In the genomic region with DNA sequence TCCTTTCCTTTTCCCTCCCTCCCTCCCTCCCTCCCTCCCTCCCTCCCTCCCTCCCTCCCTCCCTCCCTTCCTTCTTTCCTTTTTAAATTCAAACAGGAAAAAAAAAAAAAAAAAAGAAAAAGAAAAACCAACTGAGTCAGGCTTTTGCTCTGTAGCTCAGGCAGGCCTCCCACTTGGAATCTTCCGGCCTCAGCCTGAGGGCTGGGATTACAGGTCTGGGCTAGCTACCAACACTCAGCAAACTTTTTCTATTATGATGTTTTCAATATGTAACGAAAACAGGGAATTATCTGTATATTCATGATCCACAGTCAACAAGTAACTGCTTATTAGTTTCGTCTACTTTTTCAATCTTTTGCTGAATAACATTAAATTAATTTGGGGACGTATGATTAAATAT, we compare ENCODE assay signal across 27 mouse cellular contexts. TPM values are rescaled to one million over a fixed set of nuclear protein-coding genes. Genes with fewer than 3 reads are reported as not detected.
DNase-seq lines count a peak whose midpoint lies in the region; ATAC-seq and TF ChIP-seq lines count a peak whose summit lies in the region.
"Had no signal": no experiment of that assay in that cellular context is flagged by ENCODE, and none has a peak within 500 bp of the region (broad histone marks: within the 10 kb centered on the region; RNA-seq: fewer than 3 reads in every experiment).

No protein-coding gene starts in this region.

- no peak overlapping the region for H3K4me3 ChIP-seq in liver, embryonic 12.5 days
- H3K4me3 ChIP-seq in liver, postnatal 0 days (ENCODE audit: low read depth, low read length), result no peak overlapping the region
- peak overlapping the region in 2 of 3 experiments; percentile 9 to 23 for H3K4me3 ChIP-seq in CH12.LX (replicated peaks in 1 of 3; ENCODE audit: low read depth in 2 of 3, low read length in 2 of 3, poor library complexity in 1 of 3)
- H3K4me3 ChIP-seq in ES-Bruce4 (ENCODE audit: low read depth, low read length), result no peak overlapping the region
- H3K4me3 ChIP-seq in intestine, embryonic 15.5 days (replicated peaks), result no peak overlapping the region
- H3K4me3 ChIP-seq: embryonic facial prominence, embryonic 15.5 days; forebrain, embryonic 12.5 days had no signal

- H3K27ac ChIP-seq in liver, embryonic 12.5 days, result no peak overlapping the region
- no peak overlapping the region for H3K27ac ChIP-seq in liver, postnatal 0 days (ENCODE audit: low read depth)
- H3K27ac ChIP-seq in CH12.LX (ENCODE audit: insufficient read depth, low read depth), result no peak overlapping the region
- H3K27ac ChIP-seq in ES-Bruce4 (ENCODE audit: insufficient read depth, low read length), result no peak overlapping the region
- no peak overlapping the region for H3K27ac ChIP-seq in intestine, embryonic 15.5 days
- H3K27ac ChIP-seq: embryonic facial prominence, embryonic 13.5 days; embryonic facial prominence, embryonic 15.5 days; forebrain, embryonic 12.5 days had no signal

- H3K4me1 ChIP-seq in liver, embryonic 12.5 days, result peaks cover 78% of the 10 kb centered on the region
- H3K4me1 ChIP-seq in liver, postnatal 0 days (ENCODE audit: insufficient read depth), result peaks cover 23% of the 10 kb centered on the region
- peaks cover 3 to 15% of the 10 kb centered on the region in 2 experiments; a peak in 3 of 4 replicates for H3K4me1 ChIP-seq in CH12.LX (ENCODE audit: control insufficient read depth in 1 of 2, insufficient read depth in 2 of 2)
- H3K4me1 ChIP-seq in ES-Bruce4 (ENCODE audit: control insufficient read depth, insufficient read depth, low read length), result peaks cover 3% of the 10 kb centered on the region
- H3K4me1 ChIP-seq in intestine, embryonic 15.5 days (replicated peaks), result peaks cover 4% of the 10 kb centered on the region; the same call in 1 of the 2 replicates

- DNase-seq in liver, postnatal 0 days, result no peak
- DNase-seq in CH12.LX (ENCODE audit: extremely low read depth) (no peak), NIH3T3 (ENCODE audit: low read depth) (peak; percentile 62)
- no peak for DNase-seq in kidney, adult 11 months
- DNase-seq: adrenal gland, adult 2 months; adrenal gland, postnatal 10 days; adrenal gland, postnatal 25 days; B cell, adult 2 months; cerebellum, adult 11 months; cerebellum, adult 18-20 months; cerebellum, adult 8-10 months; cerebellum, adult 9-11 months; cerebellum, postnatal 14 days; cerebellum, postnatal 36 days; embryo, embryonic 11 days had no signal

- 63% methylated on average over 4 of the region's 4 CpGs for WGBS in liver, embryonic 12.5 days (ENCODE audit: insufficient replicate concordance)
- 75% methylated on average over 4 of the region's 4 CpGs for WGBS in liver, postnatal 0 days (ENCODE audit: insufficient replicate concordance)
- WGBS in intestine, embryonic 15.5 days, result 64% methylated on average over 4 of the region's 4 CpGs

- H3K27me3 ChIP-seq in liver, embryonic 12.5 days (replicated peaks), result no peaks in the 10 kb centered on the region
- H3K27me3 ChIP-seq in liver, postnatal 0 days (ENCODE audit: insufficient read depth, low read length), result no peaks in the 10 kb centered on the region
- H3K27me3 ChIP-seq in CH12.LX (replicated peaks) (no peaks in the 10 kb centered on the region), ES-Bruce4 (ENCODE audit: control insufficient read depth, insufficient read depth, low read length, poor library complexity, severe bottlenecking) (no peaks in the 10 kb centered on the region)
- no peaks in the 10 kb centered on the region for H3K27me3 ChIP-seq in intestine, embryonic 15.5 days (replicated peaks)
- H3K27me3 ChIP-seq: embryonic facial prominence, embryonic 13.5 days; embryonic facial prominence, embryonic 15.5 days had no signal

- no peak overlapping the region for H3K9ac ChIP-seq in liver, embryonic 12.5 days
- H3K9ac ChIP-seq in liver, postnatal 0 days (replicated peaks), result no peak overlapping the region
- H3K9ac ChIP-seq in CH12.LX (ENCODE audit: insufficient read depth, low read depth) (no peak overlapping the region), ES-Bruce4 (ENCODE audit: low read depth, poor library complexity, severe bottlenecking) (0 out of 2 replicates have a peak overlapping the region, but pooled peaks have one; percentile 75)
- no peak overlapping the region for H3K9ac ChIP-seq in intestine, embryonic 15.5 days
- H3K9ac ChIP-seq: embryonic facial prominence, embryonic 13.5 days; embryonic facial prominence, embryonic 15.5 days; forebrain, embryonic 12.5 days had no signal

- peak overlapping the region; percentile 63; the same call in 1 of the 2 replicates for H3K4me2 ChIP-seq in liver, embryonic 12.5 days
- no peak overlapping the region for H3K4me2 ChIP-seq in liver, postnatal 0 days (ENCODE audit: low read depth, low read length)
- peak overlapping the region; percentile 51; the same call in 1 of the 2 replicates for H3K4me2 ChIP-seq in CH12.LX (ENCODE audit: insufficient read depth, low read depth, poor library complexity, severe bottlenecking)
- no peak overlapping the region for H3K4me2 ChIP-seq in intestine, embryonic 15.5 days (replicated peaks)

- TF ChIP-seq POLR2A in CH12.LX (IDR thresholded peaks at IDR 0.05; ENCODE audit: low read depth, low read length) (no peak), ES-Bruce4 (IDR thresholded peaks at IDR 0.05; ENCODE audit: insufficient read depth, low read length) (no peak)

- in situ Hi-C loops in CH12.LX (cut with MboI; ENCODE audit: low pct_ligation_motif_present, low pct_unique_long_range_greater_than_20kb, low sequenced_read_pairs), result loop anchor here (10.0 to 25.0 kb wide), 2 partner anchors 198 to 1566 kb away; partner anchors contain the start of gene Zfp184

- no peaks in the 10 kb centered on the region for H3K36me3 ChIP-seq in liver, embryonic 12.5 days
- H3K36me3 ChIP-seq in liver, postnatal 0 days (replicated peaks; ENCODE audit: insufficient read depth, low read length), result no peaks in the 10 kb centered on the region
- H3K36me3 ChIP-seq in CH12.LX (replicated peaks in 1 of 2; ENCODE audit: control insufficient read depth in 1 of 2, insufficient read depth in 1 of 2, low read length in 1 of 2) (no peaks in the 10 kb centered on the region), ES-Bruce4 (ENCODE audit: control insufficient read depth, insufficient read depth, low read length, poor library complexity, severe bottlenecking) (no peaks in the 10 kb centered on the region)
- no peaks in the 10 kb centered on the region for H3K36me3 ChIP-seq in intestine, embryonic 15.5 days
- H3K36me3 ChIP-seq: embryonic facial prominence, embryonic 13.5 days; embryonic facial prominence, embryonic 15.5 days; forebrain, embryonic 12.5 days had no signal

- dilution Hi-C loops in CH12.LX (cut with MboI; ENCODE audit: extremely low pct_ligation_motif_present, extremely low pct_unique_long_range_greater_than_20kb, low sequenced_read_pairs), result no loop called here

- no peak for TF ChIP-seq CTCF in liver, postnatal 0 days (IDR thresholded peaks at IDR 0.05; ENCODE audit: low read depth)
- TF ChIP-seq CTCF in CH12.LX (conservative IDR thresholded peaks at IDR 0.05 in 1 of 2, IDR thresholded peaks at IDR 0.05 in 1 of 2; ENCODE audit: low read depth in 2 of 2, low read length in 2 of 2), result no peak
- TF ChIP-seq CTCF in ES-Bruce4 (IDR thresholded peaks at IDR 0.05; ENCODE audit: low read depth, low read length), result no peak

- no peak for TF ChIP-seq RAD21 in CH12.LX (IDR thresholded peaks at IDR 0.05; ENCODE audit: low read depth, low read length)

- H3K9me3 ChIP-seq in liver, embryonic 12.5 days (replicated peaks), result no peaks in the 10 kb centered on the region
- H3K9me3 ChIP-seq in liver, postnatal 0 days (ENCODE audit: low read length), result no peaks in the 10 kb centered on the region
- H3K9me3 ChIP-seq in CH12.LX (replicated peaks; ENCODE audit: low read length), result no peaks in the 10 kb centered on the region
- H3K9me3 ChIP-seq in ES-Bruce4 (replicated peaks; ENCODE audit: control insufficient read depth, insufficient read depth, low read length, poor library complexity, severe bottlenecking), result no peaks in the 10 kb centered on the region
- no peaks in the 10 kb centered on the region for H3K9me3 ChIP-seq in intestine, embryonic 15.5 days
- H3K9me3 ChIP-seq: embryonic facial prominence, embryonic 13.5 days; embryonic facial prominence, embryonic 15.5 days; forebrain, embryonic 12.5 days had no signal

- ATAC-seq in liver, embryonic 12.5 days, result no peak
- ATAC-seq in liver, postnatal 0 days, result no peak
- no peak for ATAC-seq in intestine, embryonic 15.5 days
- no peak for ATAC-seq in frontal cortex, adult (ENCODE audit: low TSS enrichment)
- ATAC-seq: CD4-positive, CD25-positive, alpha-beta regulatory T cell, adult 4 months; forebrain, embryonic 14.5 days; forebrain, embryonic 16.5 days had no signal

- no peak for TF ChIP-seq EP300 in liver, postnatal 0 days (IDR thresholded peaks at IDR 0.05; ENCODE audit: low read depth)
- TF ChIP-seq EP300 in CH12.LX (IDR thresholded peaks at IDR 0.05; ENCODE audit: low read length) (no peak), ES-Bruce4 (IDR thresholded peaks at IDR 0.05; ENCODE audit: insufficient read depth, low read depth, low read length) (no peak)

- no peaks in the 10 kb centered on the region for H3K79me2 ChIP-seq in CH12.LX (replicated peaks; ENCODE audit: control insufficient read depth, extremely low read depth, insufficient read depth, poor library complexity, severe bottlenecking)

RNA-seq across cellular contexts. Expression of gene Btn2a2, which starts 14.3 kb away (rescaled TPM):
- 0.07 TPM in 1 of 2 replicates, not detected in the other for polyA plus RNA-seq in liver, embryonic 12.5 days (2016; fragmentation: Nextera tagmentation; extraction: Ambion mirVana)
- not detected in 2 replicates for polyA plus RNA-seq in liver, postnatal 0 days (2015; fragmentation: Nextera tagmentation; extraction: Ambion mirVana)
- 1.1 and 1.3 TPM in 2 replicates for total RNA-seq in CH12.LX (2012; rRNA removed)
- 1.2 and 1.3 TPM in 2 replicates for total RNA-seq in CH12.LX (2014; rRNA removed)
- polyA plus RNA-seq in CH12.LX (2012; ENCODE audit: insufficient read length, low read depth), result 2.1 and 2.8 TPM in 2 replicates
- 0.91 and 1.9 TPM in 2 replicates for polyA plus RNA-seq in ES-Bruce4 (2011; ENCODE audit: insufficient read depth, insufficient read length, low read depth, missing spikeins)
- 0.16 and 0.23 TPM in 2 replicates for polyA plus RNA-seq in intestine, embryonic 15.5 days (2015; fragmentation: Nextera tagmentation; extraction: Ambion mirVana)
- total RNA-seq: adrenal gland, adult 2 months; adrenal gland, postnatal 10 days; adrenal gland, postnatal 25 days; common myeloid progenitor, adult 5-6 weeks had no signal
- polyA plus RNA-seq: adrenal gland, adult 2 months; CD4-positive, CD25-positive, alpha-beta regulatory T cell, adult 4 months; erythroblast, embryonic 14.5 days had no signal

RNA-seq across cellular contexts. Expression of gene Hist1h4h, which starts 27.9 kb away (rescaled TPM):
- polyA plus RNA-seq in liver, embryonic 12.5 days (2016; fragmentation: Nextera tagmentation; extraction: Ambion mirVana), result 4.4 and 4.7 TPM in 2 replicates
- polyA plus RNA-seq in liver, postnatal 0 days (2015; fragmentation: Nextera tagmentation; extraction: Ambion mirVana), result 7.2 and 7.5 TPM in 2 replicates
- total RNA-seq in CH12.LX (2012; rRNA removed) (4,350 and 4,957 TPM in 2 replicates), CH12.LX (2014; rRNA removed) (14.0 and 19.4 TPM in 2 replicates)
- polyA plus RNA-seq in CH12.LX (2012; ENCODE audit: insufficient read length, low read depth) (3.4 and 5.5 TPM in 2 replicates), ES-Bruce4 (2011; ENCODE audit: insufficient read depth, insufficient read length, low read depth, missing spikeins) (16.9 and 19.1 TPM in 2 replicates)
- polyA plus RNA-seq in intestine, embryonic 15.5 days (2015; fragmentation: Nextera tagmentation; extraction: Ambion mirVana), result 4.6 and 4.8 TPM in 2 replicates

RNA-seq across cellular contexts. Expression of gene Hist1h2af, which starts 30.8 kb away (rescaled TPM):
- 7.8 and 13.9 TPM in 2 replicates for polyA plus RNA-seq in liver, embryonic 12.5 days (2016; fragmentation: Nextera tagmentation; extraction: Ambion mirVana)
- polyA plus RNA-seq in liver, postnatal 0 days (2015; fragmentation: Nextera tagmentation; extraction: Ambion mirVana), result 9.7 and 9.8 TPM in 2 replicates
- total RNA-seq in CH12.LX (2012; rRNA removed) (824 and 932 TPM in 2 replicates), CH12.LX (2014; rRNA removed) (45.2 and 57.1 TPM in 2 replicates)
- polyA plus RNA-seq in CH12.LX (2012; ENCODE audit: insufficient read length, low read depth) (68.6 and 97.0 TPM in 2 replicates), ES-Bruce4 (2011; ENCODE audit: insufficient read depth, insufficient read length, low read depth, missing spikeins) (68.8 and 97.9 TPM in 2 replicates)
- polyA plus RNA-seq in intestine, embryonic 15.5 days (2015; fragmentation: Nextera tagmentation; extraction: Ambion mirVana), result 6.7 TPM in 1 of 2 replicates, not detected in the other
- polyA plus RNA-seq: forebrain, embryonic 16.5 days had no signal

RNA-seq across cellular contexts. Expression of gene Hist1h3g, which starts 32.3 kb away (rescaled TPM):
- polyA plus RNA-seq in liver, embryonic 12.5 days (2016; fragmentation: Nextera tagmentation; extraction: Ambion mirVana), result 12.9 and 16.3 TPM in 2 replicates
- polyA plus RNA-seq in liver, postnatal 0 days (2015; fragmentation: Nextera tagmentation; extraction: Ambion mirVana), result 3.7 and 6.3 TPM in 2 replicates
- total RNA-seq in CH12.LX (2012; rRNA removed), result 608 and 749 TPM in 2 replicates
- total RNA-seq in CH12.LX (2014; rRNA removed), result 50.1 and 75.3 TPM in 2 replicates
- 3.4 and 3.6 TPM in 2 replicates for polyA plus RNA-seq in CH12.LX (2012; ENCODE audit: insufficient read length, low read depth)
- polyA plus RNA-seq in ES-Bruce4 (2011; ENCODE audit: insufficient read depth, insufficient read length, low read depth, missing spikeins), result 8.9 and 16.9 TPM in 2 replicates
- 6.1 and 6.2 TPM in 2 replicates for polyA plus RNA-seq in intestine, embryonic 15.5 days (2015; fragmentation: Nextera tagmentation; extraction: Ambion mirVana)
- polyA plus RNA-seq: CD4-positive, CD25-positive, alpha-beta regulatory T cell, adult 4 months had no signal

RNA-seq across cellular contexts. Expression of gene Btn1a1, which starts 37.2 kb away (rescaled TPM):
- 1.9 and 2.5 TPM in 2 replicates for polyA plus RNA-seq in liver, embryonic 12.5 days (2016; fragmentation: Nextera tagmentation; extraction: Ambion mirVana)
- polyA plus RNA-seq in liver, postnatal 0 days (2015; fragmentation: Nextera tagmentation; extraction: Ambion mirVana), result 0.92 and 0.96 TPM in 2 replicates
- total RNA-seq in CH12.LX (2012; rRNA removed) (0.38 and 0.51 TPM in 2 replicates), CH12.LX (2014; rRNA removed) (0.20 TPM in 2 replicates)
- polyA plus RNA-seq in CH12.LX (2012; ENCODE audit: insufficient read length, low read depth) (0.08 and 0.21 TPM in 2 replicates), ES-Bruce4 (2011; ENCODE audit: insufficient read depth, insufficient read length, low read depth, missing spikeins) (0.40 and 0.46 TPM in 2 replicates)
- polyA plus RNA-seq in intestine, embryonic 15.5 days (2015; fragmentation: Nextera tagmentation; extraction: Ambion mirVana), result 0.08 and 0.11 TPM in 2 replicates
- total RNA-seq: adrenal gland, adult 2 months; adrenal gland, postnatal 25 days; common myeloid progenitor, adult 5-6 weeks had no signal
- polyA plus RNA-seq: adrenal gland, adult 2 months; CD4-positive, CD25-positive, alpha-beta regulatory T cell, adult 4 months; embryonic facial prominence, embryonic 13.5 days; embryonic facial prominence, embryonic 15.5 days; forebrain, embryonic 14.5 days had no signal

Comparison
In these comparisons a context has a peak if more than half of its experiments do, and no peak if none do; other contexts are left out.
1. H3K4me2 ChIP-seq: peak in liver, embryonic 12.5 days (single experiment) and CH12.LX (single experiment); none in liver, postnatal 0 days (single experiment) and intestine, embryonic 15.5 days (single experiment).
2. H3K4me3 ChIP-seq: peak in CH12.LX (2 of 3); none in liver, embryonic 12.5 days (single experiment), liver, postnatal 0 days (single experiment), ES-Bruce4 (single experiment) and intestine, embryonic 15.5 days (single experiment).